Mouse (Mus musculus) kidney, adult 9 months (tissue): ENCODE measurements around the gene Gpr63.
"Not testable (repeated sequence)": the region's sequence is repeated elsewhere in the genome, so short reads cannot be mapped to it uniquely, and the experiment has no call there.

Experiments
- DNase-seq: peaks from one replicate; pipeline ENCODE4 v3.0.0; 2022

Gpr63 gene

GRCm38 (mm10) chr4:24966299-24966991, at the start of gene Gpr63:
Gpr63 (plus strand) TSS chr4:24966407.
- peak; percentile 52 for DNase-seq

GRCm38 (mm10) chr4:24920006-24920577, 46.1 kb upstream of the Gpr63 start:
- DNase-seq: no peak

- no peak for DNase-seq
Observed at GRCm38 (mm10) chr4:24924726-24925125, 41.5 kb upstream of the Gpr63 start.

GRCm38 (mm10) chr4:24928260-24928780, 37.9 kb upstream of the Gpr63 start:
- DNase-seq: no peak

- no peak for DNase-seq
Observed at GRCm38 (mm10) chr4:24928926-24929325, 37.3 kb upstream of the Gpr63 start.

GRCm38 (mm10) chr4:24942728-24943424, 23.3 kb upstream of the Gpr63 start:
- no peak for DNase-seq

- DNase-seq: no peak
Observed at GRCm38 (mm10) chr4:24965918-24966298, 299 bp upstream of the Gpr63 start.

- no peak for DNase-seq
Observed at GRCm38 (mm10) chr4:24967251-24967650, 1.0 kb downstream of the Gpr63 start.

GRCm38 (mm10) chr4:24978589-24978988, 12.4 kb downstream of the Gpr63 start:
- no peak for DNase-seq

GRCm38 (mm10) chr4:24985612-24986011, 19.4 kb downstream of the Gpr63 start:
- DNase-seq: no peak

- DNase-seq: no peak
Observed at GRCm38 (mm10) chr4:24991475-24991874, 25.3 kb downstream of the Gpr63 start.

GRCm38 (mm10) chr4:25009328-25009727, 43.1 kb downstream of the Gpr63 start:
- not testable (repeated sequence) for DNase-seq

- no peak for DNase-seq
Observed at GRCm38 (mm10) chr4:25011780-25012179, 45.6 kb downstream of the Gpr63 start.

GRCm38 (mm10) chr4:25012726-25013125, 46.5 kb downstream of the Gpr63 start:
- DNase-seq: no peak

GRCm38 (mm10) chr4:25015017-25015655, 48.9 kb downstream of the Gpr63 start:
- DNase-seq: no peak

GRCm38 (mm10) chr4:25028252-25028651, 62.0 kb downstream of the Gpr63 start:
- no peak for DNase-seq

GRCm38 (mm10) chr4:25028752-25029151, 62.5 kb downstream of the Gpr63 start:
- DNase-seq: no peak

GRCm38 (mm10) chr4:25029875-25030274, 63.7 kb downstream of the Gpr63 start:
- DNase-seq: no peak

- peak; percentile 3 for DNase-seq
Observed at GRCm38 (mm10) chr4:25035158-25035791, 69.1 kb downstream of the Gpr63 start.

- DNase-seq: no peak
Observed at GRCm38 (mm10) chr4:25035806-25036205, 69.6 kb downstream of the Gpr63 start.

- DNase-seq: no peak
Observed at GRCm38 (mm10) chr4:25037260-25037659, 71.1 kb downstream of the Gpr63 start.

- peak; percentile 84 for DNase-seq
Observed at GRCm38 (mm10) chr4:25055541-25055940, 89.3 kb downstream of the Gpr63 start.
